Mouse (Mus musculus) heart, postnatal 0 days (tissue): ENCODE results near the gene Lmo7. TPM values are rescaled to one million over a fixed set of nuclear protein-coding genes. Genes with fewer than 3 reads are reported as not detected.

Experiments
- ATAC-seq: fragments of 200-750 bp; cut with Nextera tagmentation; 2 replicates; pipeline ENCODE4 v1.8.0; 2017; ENCODE audit warnings: low read depth, moderate number of reproducible peaks, moderate library complexity; ENCODE audit not compliant: insufficient read depth
- DNase-seq: peaks from one replicate; pipeline ENCODE4 v3.0.0-alpha.2; 2016; ENCODE audit warnings: low spot score
- H3K27ac ChIP-seq: fragments of 300-500 bp; sonication (generic); 2 replicates; pipeline ENCODE4 v1.5.1; 2014; ENCODE audit warnings: low read depth, mild to moderate bottlenecking
- H3K27me3 ChIP-seq: fragments of 300-500 bp; sonication (generic); 2 replicates; pipeline ENCODE4 v1.6.1; 2014; ENCODE audit warnings: low read length, mixed read lengths; ENCODE audit not compliant: control insufficient read depth, insufficient read depth
- H3K36me3 ChIP-seq: fragments of 300-500 bp; sonication (generic); replicated peaks from 2 replicates; pipeline ENCODE4 v1.6.1; 2014; ENCODE audit warnings: low read length, mixed read lengths; ENCODE audit not compliant: control insufficient read depth, insufficient read depth
- H3K4me1 ChIP-seq: fragments of 300-500 bp; sonication (generic); 2 replicates; pipeline ENCODE4 v1.6.1; 2014; ENCODE audit warnings: antibody characterized with exemption; ENCODE audit not compliant: control insufficient read depth, insufficient read depth
- H3K4me2 ChIP-seq: fragments of 300-500 bp; sonication (generic); 2 replicates; pipeline ENCODE4 v1.6.1; 2014; ENCODE audit warnings: low read depth, mild to moderate bottlenecking, low read length, moderate library complexity
- H3K4me3 ChIP-seq: fragments of 300-500 bp; sonication (generic); 2 replicates; pipeline ENCODE4 v1.5.1; 2014; ENCODE audit warnings: low read depth, low read length
- H3K9ac ChIP-seq: fragments of 300-500 bp; sonication (generic); replicated peaks from 2 replicates; pipeline ENCODE4 v1.6.1; 2014; ENCODE audit warnings: low read depth, low read length, mixed read lengths
- H3K9me3 ChIP-seq: fragments of 300-500 bp; sonication (generic); replicated peaks from 2 replicates; pipeline ENCODE4 v1.6.1; 2016; ENCODE audit warnings: low read length; ENCODE audit not compliant: control insufficient read depth
- CTCF ChIP-seq: IDR thresholded peaks from 2 replicates; pipeline ENCODE4 v1.5.1; 2016; ENCODE audit warnings: antibody characterized with exemption, control low read depth, low read depth
- EP300 ChIP-seq: IDR thresholded peaks from 2 replicates; pipeline ENCODE4 v1.6.1; 2016; ENCODE audit warnings: antibody characterized with exemption, low read depth
- WGBS: fragments of 180-500 bp; shearing (Covaris S2); extraction: QIAGEN DNeasy Blood & Tissue Kit; methylation state at CpG from one replicate; pipeline ENCODE4 v1.1.7; 2014; 5-methylcytosine and 5-hydroxymethylcytosine counted together
- polyA plus RNA-seq: library from polyadenylated mRNA; unstranded; fragments of >200 nt; fragmentation: Nextera tagmentation; extraction: Ambion mirVana; gene quantifications from 2 replicates; pipeline ENCODE4 v1.2.1, GENCODE M21; 2015
- total RNA-seq: library from RNA; depleted of rRNA; stranded (reverse); fragments of >200 nt; gene quantifications from 2 replicates; pipeline ENCODE4 v1.2.3, GENCODE M21; 2014; ENCODE audit warnings: low replicate concordance

Lmo7 gene
- total and polyA plus RNA-seq, 2 experiments from 2014 or later: 169 to 308 TPM

- ATAC-seq: no peak
- H3K4me1 ChIP-seq: no peaks in the 10 kb centered on the region; the same call in 1 of the 2 replicates
- no peak for TF ChIP-seq EP300
- no peak for TF ChIP-seq CTCF
Measured at GRCm38 (mm10) chr14:101780016-101780415, 50.3 kb downstream of the Lmo7 start.

GRCm38 (mm10) chr14:101781219-101781618, 51.5 kb downstream of the Lmo7 start:
- 76% methylated on average over 11 of the region's 11 CpGs for WGBS
- no peak for DNase-seq

More at GRCm38 (mm10) chr14:101780016-101780415, 50.3 kb downstream of the Lmo7 start:
- no peaks in the 10 kb centered on the region for H3K36me3 ChIP-seq
- no peak overlapping the region for H3K4me3 ChIP-seq
- H3K9me3 ChIP-seq: no peaks in the 10 kb centered on the region
- WGBS: 64% methylated on average over 10 of the region's 10 CpGs
- H3K27ac ChIP-seq: no peak overlapping the region
- no peak overlapping the region for H3K9ac ChIP-seq
- DNase-seq: no peak
- no peaks in the 10 kb centered on the region for H3K27me3 ChIP-seq
- H3K4me2 ChIP-seq: no peak overlapping the region

GRCm38 (mm10) chr14:101781943-101782510, 52.3 kb downstream of the Lmo7 start:
- H3K4me2 ChIP-seq: no peak overlapping the region
- no peak overlapping the region for H3K4me3 ChIP-seq
- H3K9ac ChIP-seq: no peak overlapping the region
- no peaks in the 10 kb centered on the region for H3K27me3 ChIP-seq
- DNase-seq (peak; percentile 76), ATAC-seq (0 out of 2 replicates have a peak, but pooled peaks have one; percentile 39)
- no peaks in the 10 kb centered on the region for H3K36me3 ChIP-seq
- H3K4me1 ChIP-seq: peaks cover under 1% of the 10 kb centered on the region; the same call in 1 of the 2 replicates
- H3K27ac ChIP-seq: no peak overlapping the region
- 13% methylated on average over 3 of the region's 3 CpGs for WGBS
- H3K9me3 ChIP-seq: no peaks in the 10 kb centered on the region
- peak; percentile 88 for TF ChIP-seq CTCF
- TF ChIP-seq EP300: no peak

More at GRCm38 (mm10) chr14:101781219-101781618, 51.5 kb downstream of the Lmo7 start:
- TF ChIP-seq CTCF (no peak), EP300 (no peak)
- H3K9ac ChIP-seq: no peak overlapping the region
- H3K9me3 ChIP-seq: no peaks in the 10 kb centered on the region
- no peaks in the 10 kb centered on the region for H3K27me3 ChIP-seq
- H3K36me3 ChIP-seq: no peaks in the 10 kb centered on the region
- ATAC-seq: no peak
- H3K4me2 ChIP-seq: no peak overlapping the region
- H3K4me1 ChIP-seq: no peaks in the 10 kb centered on the region; the same call in 1 of the 2 replicates
- no peak overlapping the region for H3K4me3 ChIP-seq
- H3K27ac ChIP-seq: no peak overlapping the region

DNA sequence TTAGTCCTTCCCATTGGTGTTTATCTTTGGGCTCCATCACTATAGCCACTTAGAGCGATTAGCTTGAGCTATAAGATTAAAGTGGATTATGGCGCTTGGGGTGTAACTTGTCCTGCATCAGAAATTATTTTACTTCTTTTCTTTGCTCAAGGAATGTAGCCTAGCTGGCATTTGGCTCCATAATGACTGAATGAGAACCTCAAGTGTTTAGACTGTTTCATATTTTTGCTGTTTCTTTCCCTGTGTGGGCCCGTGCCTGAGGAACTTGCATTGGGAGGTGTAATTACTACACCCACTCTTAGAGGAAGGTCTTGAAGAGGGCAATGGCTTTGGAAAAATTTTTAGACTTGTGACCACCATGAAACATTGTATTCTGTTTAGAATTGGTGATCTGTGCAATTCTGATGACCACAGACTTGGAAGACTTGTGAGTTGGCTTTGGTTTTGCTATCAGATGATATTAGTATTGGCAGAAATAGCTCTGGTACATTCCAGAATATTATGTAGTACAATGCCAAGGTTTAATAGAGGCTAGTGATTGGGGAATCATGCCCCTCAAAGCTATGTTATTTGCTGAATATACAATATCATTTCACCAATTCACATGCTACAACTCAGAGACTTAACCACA, 54.7 kb downstream of the Lmo7 start:
- H3K4me1 ChIP-seq: peaks cover 7% of the 10 kb centered on the region; the same call in 1 of the 2 replicates
- whole genome bisulfite sequencing: 91% methylated on average over 3 of the region's 3 CpGs

GRCm38 (mm10) chr14:101787903-101788302, 58.1 kb downstream of the Lmo7 start:
- H3K4me1 ChIP-seq: peaks cover 7% of the 10 kb centered on the region; the same call in 1 of the 2 replicates
- H3K27ac ChIP-seq: no peak overlapping the region
- peak; percentile 74; the same call in 1 of the 2 replicates for ATAC-seq
- H3K36me3 ChIP-seq: no peaks in the 10 kb centered on the region
- no peak overlapping the region for H3K9ac ChIP-seq
- peak; percentile 30 for DNase-seq
- TF ChIP-seq EP300: no peak
- no peak for TF ChIP-seq CTCF
- H3K4me3 ChIP-seq: no peak overlapping the region
- WGBS: 28% methylated on average over 5 of the region's 5 CpGs
- H3K27me3 ChIP-seq: no peaks in the 10 kb centered on the region
- H3K4me2 ChIP-seq: no peak overlapping the region
- H3K9me3 ChIP-seq: 0 out of 2 replicates have a peak, but pooled peaks cover 4% of the 10 kb centered on the region

More for the DNA sequence above, 54.7 kb downstream of the Lmo7 start:
- TF ChIP-seq EP300 (no peak), CTCF (no peak)
- H3K4me2 ChIP-seq: no peak overlapping the region
- no peak overlapping the region for H3K27ac ChIP-seq
- no peaks in the 10 kb centered on the region for H3K9me3 ChIP-seq
- H3K27me3 ChIP-seq: no peaks in the 10 kb centered on the region
- DNase-seq: no peak
- H3K36me3 ChIP-seq: no peaks in the 10 kb centered on the region
- H3K4me3 ChIP-seq: no peak overlapping the region
- no peak overlapping the region for H3K9ac ChIP-seq
- no peak for ATAC-seq
